Mouse (Mus musculus): Measurements from ENCODE around the gene Bahd1. TPM values are rescaled to one million over a fixed set of nuclear protein-coding genes. Genes with fewer than 3 reads are reported as not detected.

Gene Bahd1
- 3.0 TPM for polyA plus RNA-seq (2015; fragmentation: Illumina TruSeq; extraction: RNeasy Lipid Tissue Mini Kit (QIAGEN cat#74804); ENCODE audit: insufficient read depth, low read depth, low replicate concordance)

DNA sequence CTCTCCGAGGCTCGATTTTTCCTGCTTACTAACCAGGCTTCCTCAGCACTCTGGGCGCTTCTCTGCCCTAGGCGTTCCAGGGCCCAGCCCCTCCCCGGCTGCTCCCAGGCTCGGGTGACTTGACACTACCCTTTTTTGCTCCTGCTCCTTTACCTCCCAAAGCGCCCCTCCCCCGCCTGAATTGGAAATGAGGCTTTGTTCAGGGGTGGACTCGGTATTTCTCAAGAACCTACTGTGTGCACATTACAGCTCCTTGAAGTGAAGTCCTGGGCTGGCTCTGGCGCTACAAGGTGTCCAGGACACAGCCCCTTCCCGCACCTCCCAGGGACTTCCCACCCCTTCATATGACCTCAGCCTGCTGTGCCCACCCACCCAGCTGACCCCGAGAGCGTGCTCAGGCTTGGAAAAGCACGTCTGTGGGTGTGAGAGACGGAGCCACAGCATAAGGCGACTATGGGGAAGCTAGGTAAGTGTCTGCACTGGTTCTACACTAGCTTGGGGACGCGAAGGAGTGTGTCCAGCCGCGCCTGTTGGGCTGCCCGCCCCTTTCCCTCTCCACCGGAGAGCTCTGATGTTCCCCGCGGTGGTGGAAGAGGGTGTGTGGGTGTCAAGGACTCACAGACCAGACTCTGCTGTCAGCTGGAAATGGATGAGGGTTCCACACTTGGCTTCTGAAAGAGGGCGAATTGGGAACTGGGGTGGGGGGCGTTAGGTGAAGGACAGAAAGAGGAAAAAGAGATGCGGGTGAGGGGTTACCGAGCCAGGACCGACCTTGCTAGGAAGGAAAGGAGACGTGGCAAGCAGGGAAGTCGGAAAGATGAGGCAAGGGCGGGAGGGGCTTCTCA is at the start of gene Bahd1:
Gene Bahd1 (plus strand): TSS at position 397 of the 845 bp plus-strand sequence.

DNA sequence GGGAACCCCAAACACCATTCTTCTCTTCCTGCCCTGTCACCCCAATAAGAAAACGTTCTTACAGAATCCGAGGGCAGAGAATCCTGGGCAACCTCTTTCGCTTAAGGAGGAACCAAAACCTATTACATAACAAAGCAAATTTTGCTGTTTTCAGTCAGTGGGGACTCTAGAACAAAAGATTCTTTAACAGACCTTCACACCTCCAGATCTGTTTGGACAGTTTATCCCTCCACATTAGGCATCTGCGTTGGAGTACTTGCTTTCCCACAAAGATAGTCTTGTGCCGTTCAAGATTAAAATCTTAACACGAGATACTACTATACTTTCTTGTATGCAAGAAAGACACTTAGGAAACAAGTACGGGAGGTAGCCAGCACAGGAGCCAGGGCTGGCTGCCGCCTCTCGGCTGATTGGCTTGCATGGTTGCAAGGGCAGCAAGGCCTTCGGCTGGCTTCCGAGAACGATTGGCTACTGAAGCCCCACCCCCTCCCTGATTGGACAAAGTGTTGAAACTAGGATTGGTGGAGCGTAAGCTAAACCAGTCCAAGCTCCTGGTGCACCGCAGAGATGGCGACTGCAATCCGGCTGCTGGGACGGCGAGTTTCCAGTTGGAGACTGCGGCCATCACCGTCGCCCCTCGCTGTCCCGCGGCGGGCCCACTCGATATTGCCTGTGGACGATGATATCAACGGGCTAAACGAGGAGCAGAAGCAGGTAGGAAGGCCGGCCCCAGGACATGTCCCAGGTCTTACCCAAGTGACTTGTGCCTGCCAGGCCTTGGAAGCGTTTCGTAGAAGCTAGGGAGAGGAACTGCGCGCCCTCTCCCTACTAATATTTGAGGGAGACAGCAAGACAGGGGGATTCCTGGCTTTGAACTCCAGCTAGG is 38.5 kb upstream of the Bahd1 start, which contains the start of gene Ivd:
Gene Ivd (plus strand): TSS at position 501 of the 886 bp plus-strand sequence.

DNA sequence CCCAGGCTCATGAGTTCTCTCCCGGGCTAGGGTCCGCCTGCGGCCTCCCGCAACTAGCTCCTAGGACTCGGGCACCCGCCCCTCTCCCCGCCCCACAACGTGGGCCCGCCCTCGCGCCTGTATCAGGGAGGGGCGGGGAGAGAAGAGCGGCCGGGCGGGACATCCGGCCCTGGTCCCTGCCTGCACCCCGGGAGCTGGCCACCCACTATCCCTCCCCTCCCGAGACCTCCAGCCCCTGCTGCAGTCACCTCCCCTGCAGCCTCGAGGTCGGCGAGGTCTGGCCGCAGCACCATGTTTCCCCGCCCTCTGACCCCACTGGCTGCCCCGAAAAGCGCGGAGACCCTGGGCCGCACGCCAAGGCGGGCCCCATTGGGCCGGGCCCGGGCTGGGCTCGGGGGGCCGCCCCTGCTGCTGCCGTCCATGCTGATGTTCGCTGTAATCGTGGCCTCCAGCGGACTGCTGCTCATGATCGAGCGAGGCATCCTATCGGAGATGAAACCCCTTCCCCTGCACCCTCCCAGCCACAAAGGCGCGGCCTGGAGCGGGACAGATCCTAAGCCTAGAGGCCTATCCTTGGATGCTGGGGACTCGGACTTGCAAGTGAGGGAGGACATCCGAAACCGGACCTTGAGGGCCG is 26.3 kb downstream of the Bahd1 start, which contains the start of gene Chst14:
Gene Chst14 (plus strand): TSS at position 136 of the 637 bp plus-strand sequence.

Other genes with a start within 250 kb of the Bahd1 start
- 2.2 TPM for gene Pak6, start 237.1 kb upstream of the Bahd1 start, polyA plus RNA-seq (2015; fragmentation: Illumina TruSeq; extraction: RNeasy Lipid Tissue Mini Kit (QIAGEN cat#74804); ENCODE audit: insufficient read depth, low read depth, low replicate concordance)
- not detected for gene Ankrd63, start 196.4 kb upstream of the Bahd1 start, polyA plus RNA-seq (2015; fragmentation: Illumina TruSeq; extraction: RNeasy Lipid Tissue Mini Kit (QIAGEN cat#74804); ENCODE audit: insufficient read depth, low read depth, low replicate concordance)
- gene Plcb2, start 171.9 kb upstream of the Bahd1 start, polyA plus RNA-seq (2015; fragmentation: Illumina TruSeq; extraction: RNeasy Lipid Tissue Mini Kit (QIAGEN cat#74804); ENCODE audit: insufficient read depth, low read depth, low replicate concordance), result 0.33 TPM
- gene Inafm2, start 154.6 kb upstream of the Bahd1 start, polyA plus RNA-seq (2015; fragmentation: Illumina TruSeq; extraction: RNeasy Lipid Tissue Mini Kit (QIAGEN cat#74804); ENCODE audit: insufficient read depth, low read depth, low replicate concordance), result 2.5 TPM
- 4.7 TPM for gene Ccdc9b, start 137.7 kb upstream of the Bahd1 start, polyA plus RNA-seq (2015; fragmentation: Illumina TruSeq; extraction: RNeasy Lipid Tissue Mini Kit (QIAGEN cat#74804); ENCODE audit: insufficient read depth, low read depth, low replicate concordance)
- not detected for gene Phgr1, start 127.6 kb upstream of the Bahd1 start, polyA plus RNA-seq (2015; fragmentation: Illumina TruSeq; extraction: RNeasy Lipid Tissue Mini Kit (QIAGEN cat#74804); ENCODE audit: insufficient read depth, low read depth, low replicate concordance)
- 7.6 TPM for gene Disp2, start 120.7 kb upstream of the Bahd1 start, polyA plus RNA-seq (2015; fragmentation: Illumina TruSeq; extraction: RNeasy Lipid Tissue Mini Kit (QIAGEN cat#74804); ENCODE audit: insufficient read depth, low read depth, low replicate concordance)
- gene Knstrn, start 86.4 kb upstream of the Bahd1 start, polyA plus RNA-seq (2015; fragmentation: Illumina TruSeq; extraction: RNeasy Lipid Tissue Mini Kit (QIAGEN cat#74804); ENCODE audit: insufficient read depth, low read depth, low replicate concordance), result not detected
- 65.2 TPM for gene Ivd, start 38.4 kb upstream of the Bahd1 start, polyA plus RNA-seq (2015; fragmentation: Illumina TruSeq; extraction: RNeasy Lipid Tissue Mini Kit (QIAGEN cat#74804); ENCODE audit: insufficient read depth, low read depth, low replicate concordance)
- 2.5 TPM for gene Chst14, start 26.1 kb downstream of the Bahd1 start, polyA plus RNA-seq (2015; fragmentation: Illumina TruSeq; extraction: RNeasy Lipid Tissue Mini Kit (QIAGEN cat#74804); ENCODE audit: insufficient read depth, low read depth, low replicate concordance)
- 3.7 TPM for gene Ccdc32, start 129.0 kb downstream of the Bahd1 start, polyA plus RNA-seq (2015; fragmentation: Illumina TruSeq; extraction: RNeasy Lipid Tissue Mini Kit (QIAGEN cat#74804); ENCODE audit: insufficient read depth, low read depth, low replicate concordance)
- 0.50 TPM for gene Rpusd2, start 134.4 kb downstream of the Bahd1 start, polyA plus RNA-seq (2015; fragmentation: Illumina TruSeq; extraction: RNeasy Lipid Tissue Mini Kit (QIAGEN cat#74804); ENCODE audit: insufficient read depth, low read depth, low replicate concordance)
- gene Knl1, start 146.7 kb downstream of the Bahd1 start, polyA plus RNA-seq (2015; fragmentation: Illumina TruSeq; extraction: RNeasy Lipid Tissue Mini Kit (QIAGEN cat#74804); ENCODE audit: insufficient read depth, low read depth, low replicate concordance), result not detected
- gene Rad51, start 212.4 kb downstream of the Bahd1 start, polyA plus RNA-seq (2015; fragmentation: Illumina TruSeq; extraction: RNeasy Lipid Tissue Mini Kit (QIAGEN cat#74804); ENCODE audit: insufficient read depth, low read depth, low replicate concordance), result 0.59 TPM

Data from pancreas, adult 10 weeks (tissue).